Mouse (Mus musculus) spleen, postnatal 4 days (tissue): ENCODE results near the gene Ackr3.

ENCODE experiments used
- DNase-seq, 2 experiments: peaks; one replicate each; pipeline ENCODE4 v3.0.0; 2022; ENCODE audit warnings: low spot score in 2 of 2

Gene Ackr3

DNA sequence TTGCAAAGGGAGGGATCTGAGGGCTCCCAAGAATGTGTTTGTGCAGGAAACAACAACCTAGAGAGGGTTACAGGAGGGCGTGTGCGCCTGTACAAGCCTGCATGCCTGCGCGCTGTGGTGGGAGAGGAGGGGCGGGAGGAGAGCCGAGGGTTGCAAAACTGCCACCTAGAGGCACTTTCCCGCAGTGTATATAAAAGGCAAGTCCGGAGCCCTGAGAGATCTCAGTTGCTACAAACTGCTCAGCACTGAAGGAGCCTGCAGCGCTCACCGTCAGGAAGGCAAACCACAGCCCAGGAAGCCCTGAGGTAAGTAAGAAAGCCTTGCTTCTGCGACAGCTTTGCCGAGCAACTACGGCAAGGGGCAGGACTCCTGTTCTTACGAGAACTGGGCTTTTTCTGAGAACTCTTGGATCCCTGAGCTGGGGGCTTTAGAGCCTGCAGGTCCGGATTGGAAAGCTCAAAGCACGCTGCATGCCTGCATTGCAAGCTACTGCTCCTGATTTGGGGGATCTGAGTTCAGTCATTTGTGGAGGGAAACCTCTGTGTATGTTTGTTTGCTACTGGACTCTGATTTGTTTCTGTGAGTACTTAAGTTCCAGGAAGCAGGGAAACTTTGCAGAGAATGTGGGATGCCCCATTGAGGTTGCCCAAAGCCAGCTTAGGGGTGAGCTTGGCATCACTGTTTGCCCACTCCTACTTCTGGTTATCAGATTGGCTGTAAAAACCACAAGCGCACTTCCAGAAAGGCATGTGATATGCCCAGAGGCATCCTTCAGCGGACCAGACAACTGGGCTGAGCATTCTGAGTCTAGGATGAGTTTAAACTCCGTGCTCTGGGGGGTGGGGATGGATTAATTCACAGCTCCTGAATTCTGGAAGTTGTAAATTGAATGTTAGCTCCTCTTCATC, at the start of gene Ackr3:
Ackr3 (plus strand) TSS at position 198 of the 908 bp plus-strand sequence.
- peak; percentile 53 to 76 for DNase-seq

DNA sequence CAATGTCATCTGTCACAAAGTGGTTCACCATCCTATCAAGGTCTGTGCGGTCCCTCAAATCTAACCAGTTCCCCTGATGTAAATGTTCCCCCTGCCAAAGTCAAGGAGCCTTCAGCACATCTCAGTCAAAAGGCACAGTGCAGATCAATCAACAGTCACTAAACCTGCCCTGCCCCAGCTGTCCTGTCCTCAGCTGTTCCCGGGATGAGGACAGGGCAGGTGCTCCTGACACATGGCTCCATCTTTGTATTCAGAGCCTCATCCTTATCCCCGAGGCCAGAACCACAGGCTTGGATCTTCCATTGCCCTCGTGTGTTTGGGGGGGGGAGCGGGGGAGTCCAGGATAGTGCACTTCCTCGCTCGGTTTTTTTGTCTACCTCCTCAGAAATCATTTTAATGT, 47.2 kb upstream of the Ackr3 start:
- no peak for DNase-seq

DNA sequence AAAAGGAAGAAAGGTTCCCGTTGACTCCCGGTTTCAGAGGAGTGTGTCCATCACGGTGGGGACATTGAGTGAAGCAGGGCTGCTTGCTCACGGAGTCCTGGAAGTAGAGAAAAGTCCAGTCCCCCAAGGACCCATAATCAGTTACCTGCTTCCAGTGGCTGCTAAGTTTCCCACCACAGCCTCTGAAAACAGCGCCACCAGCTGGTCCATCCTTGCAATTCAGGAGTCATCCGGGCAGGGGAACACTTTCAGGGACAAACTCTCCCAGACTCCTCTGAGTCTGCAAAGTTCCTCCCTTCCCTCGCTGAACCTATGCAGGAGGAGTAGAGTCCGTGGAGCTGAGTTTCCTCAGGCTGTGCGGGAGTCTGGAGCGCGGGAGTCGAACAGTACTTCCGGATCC, 43.9 kb upstream of the Ackr3 start:
- DNase-seq: no peak

DNA sequence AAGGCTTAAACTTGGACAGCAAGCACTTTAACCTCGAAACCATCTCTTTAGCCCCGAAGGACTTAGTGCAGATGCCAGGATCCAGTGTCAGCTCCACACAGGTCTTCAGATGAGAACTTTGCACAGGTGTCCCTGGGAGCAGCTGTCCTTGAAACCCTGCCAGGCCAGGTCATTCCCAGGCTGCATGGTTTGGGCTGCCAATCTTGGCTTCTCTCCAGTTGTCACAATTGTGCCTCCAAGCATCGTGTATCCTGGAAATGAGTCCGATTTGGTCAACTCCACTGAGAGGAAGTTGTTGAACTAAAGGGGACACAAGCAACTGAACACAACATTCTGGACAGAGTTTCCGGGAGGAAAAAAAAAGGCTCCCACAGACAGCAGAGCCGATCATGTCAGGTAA, 42.2 kb upstream of the Ackr3 start:
- no peak for DNase-seq

DNA sequence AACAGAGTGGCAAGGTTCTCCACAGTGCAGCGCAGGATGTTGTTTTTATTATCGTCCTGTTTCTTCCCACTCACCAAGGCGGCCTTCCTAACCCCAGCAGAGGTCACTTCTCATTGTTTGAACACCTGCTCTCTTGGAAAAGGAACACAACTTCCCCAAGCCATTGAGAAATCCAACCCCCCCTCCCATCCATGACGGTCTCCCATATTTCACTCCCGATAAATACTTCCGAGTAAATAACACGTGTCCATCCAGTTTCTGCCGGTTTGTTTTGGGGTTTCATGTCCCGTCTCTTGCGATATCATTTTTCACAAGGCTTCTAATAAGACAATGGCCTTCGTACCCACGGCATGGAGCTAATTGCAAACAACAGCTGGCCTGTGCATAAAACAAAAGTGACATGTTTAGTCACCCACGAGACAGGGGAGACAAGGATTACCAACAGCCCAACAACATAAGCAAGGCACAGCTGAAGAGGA, 41.4 kb upstream of the Ackr3 start:
- no peak for DNase-seq

DNA sequence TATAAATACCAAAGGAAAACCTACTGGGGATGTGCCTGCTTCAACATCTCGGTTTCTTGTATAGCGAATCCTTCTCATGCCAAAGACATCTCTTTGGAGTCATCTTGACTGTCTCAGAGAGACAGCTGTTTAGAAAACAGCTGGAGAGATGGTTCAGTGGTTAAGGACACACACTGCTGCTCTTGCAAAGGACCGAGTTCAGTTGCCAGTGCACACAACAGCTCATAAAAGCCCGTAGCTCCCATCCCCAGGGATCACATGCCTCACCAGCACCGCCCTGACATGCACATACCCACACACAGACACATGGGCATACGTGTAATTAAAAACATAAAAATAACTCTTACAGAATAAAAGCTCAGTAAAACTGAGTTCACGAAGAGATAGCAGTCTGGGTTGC, 40.6 kb upstream of the Ackr3 start:
- no peak for DNase-seq

DNA sequence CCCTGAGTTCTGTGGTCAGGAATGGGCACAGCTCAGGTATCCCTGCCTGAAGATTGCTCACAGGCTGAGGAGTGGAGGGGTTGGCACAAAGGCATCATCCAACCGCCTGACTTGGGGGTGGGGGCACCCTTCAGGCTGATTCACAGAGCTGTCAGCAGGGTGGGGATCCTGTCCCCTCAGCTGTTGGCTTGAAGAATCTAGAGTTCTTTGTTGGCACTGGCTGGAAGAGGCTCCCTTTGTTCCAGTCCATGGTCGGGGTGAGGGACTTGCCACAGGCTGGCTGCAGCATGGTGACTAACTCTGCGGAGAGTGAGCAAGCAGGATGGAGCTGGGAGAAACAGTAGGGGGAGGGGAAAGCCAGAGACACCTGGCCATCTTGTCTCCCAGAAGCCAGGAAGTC, 39.5 kb upstream of the Ackr3 start:
- no peak for DNase-seq

DNA sequence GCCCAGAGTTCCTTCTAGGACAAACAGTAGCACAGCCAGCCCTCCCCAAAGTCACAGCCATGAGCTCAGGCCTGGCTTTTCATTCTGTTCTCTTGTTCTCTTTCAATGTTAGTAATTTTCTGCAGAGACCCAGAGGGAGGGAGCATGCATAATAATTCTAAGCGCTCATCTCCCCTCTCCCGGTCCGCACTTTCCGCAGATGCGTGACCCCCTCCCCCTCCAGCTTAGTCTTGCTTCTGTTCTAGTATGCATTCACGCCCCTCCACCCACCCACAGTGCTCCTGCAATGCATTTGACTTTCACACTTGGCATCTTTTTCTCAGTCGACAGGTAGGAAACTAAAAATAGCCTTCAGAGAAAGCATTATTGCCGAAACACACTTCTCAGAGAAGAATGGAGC, 29.4 kb upstream of the Ackr3 start:
- no peak for DNase-seq

DNA sequence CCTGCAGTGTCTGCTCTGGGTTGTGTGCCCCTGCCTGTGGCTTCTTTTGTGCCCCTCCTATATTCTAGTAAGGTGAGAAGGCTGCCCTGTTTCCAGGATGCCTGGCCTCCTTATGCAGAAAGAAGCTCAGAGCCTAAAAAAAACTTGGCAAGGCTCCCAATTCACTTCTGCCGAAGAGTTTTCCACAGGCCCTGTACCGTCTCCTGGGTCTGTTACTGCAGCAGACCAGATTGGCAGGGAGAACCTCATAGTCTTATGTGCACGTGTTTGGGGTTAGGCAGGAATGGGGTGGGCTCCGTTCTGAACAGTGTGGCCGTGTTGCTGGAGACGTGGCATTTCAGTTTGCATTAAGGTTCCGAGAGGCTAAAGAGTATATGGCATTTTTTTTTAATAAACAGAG, 27.6 kb upstream of the Ackr3 start:
- DNase-seq: no peak

DNA sequence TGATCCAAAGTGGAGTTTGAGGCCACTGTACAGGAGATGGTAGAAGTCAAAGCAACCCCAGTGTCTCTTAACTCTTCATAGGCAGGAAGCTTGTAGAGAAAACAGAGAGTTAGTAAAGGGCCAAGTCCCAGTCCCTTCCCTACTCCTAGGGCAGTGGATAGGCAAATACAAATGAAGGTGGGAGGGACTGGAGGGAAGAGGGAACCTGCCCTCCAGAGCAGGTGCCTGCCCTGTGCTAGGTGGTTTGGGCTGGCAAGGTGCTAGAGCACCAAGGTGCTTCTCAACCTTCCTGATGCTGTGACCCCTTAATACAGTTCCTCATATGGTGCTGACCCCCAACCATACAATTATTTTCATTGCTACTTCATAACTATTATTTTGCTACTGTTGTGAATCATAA, 26.2 kb upstream of the Ackr3 start:
- DNase-seq: no peak

DNA sequence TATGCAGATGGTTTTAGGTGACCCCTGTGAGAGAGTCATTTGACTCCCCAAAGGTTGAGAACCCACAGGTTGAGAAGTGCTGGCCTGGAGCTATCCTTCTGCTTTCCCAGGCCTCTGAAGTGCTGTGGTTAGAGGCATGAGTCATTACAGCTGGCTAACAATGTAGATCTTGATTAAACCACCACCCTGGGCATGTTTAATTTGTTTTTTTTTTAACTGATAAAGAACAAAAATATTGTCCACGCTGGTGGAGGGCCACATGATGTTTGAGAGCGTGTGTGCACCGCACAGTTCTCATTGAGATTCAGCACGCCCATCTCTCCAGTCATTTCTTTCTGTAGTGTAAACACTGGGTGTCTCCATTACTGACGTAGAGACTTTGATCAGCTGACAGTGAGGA, 25.8 kb upstream of the Ackr3 start:
- no peak for DNase-seq

DNA sequence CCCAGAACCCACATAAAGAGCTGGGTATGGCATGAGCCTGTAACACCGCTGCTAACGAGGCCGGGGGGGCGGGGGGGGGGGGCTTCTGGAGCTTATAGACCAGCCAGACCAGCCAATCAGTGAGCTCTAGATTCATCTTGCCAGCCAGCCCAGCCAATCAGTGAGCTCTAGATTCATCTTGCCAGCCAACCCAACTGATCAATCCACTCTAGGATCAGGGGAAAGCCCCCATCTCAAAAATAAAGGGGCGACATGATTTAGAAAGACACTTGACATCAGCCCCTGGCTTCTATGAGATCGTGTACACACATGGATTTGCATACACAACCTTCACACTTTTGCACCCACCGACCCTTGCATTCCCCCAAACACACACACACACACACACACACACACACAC, 23.3 kb upstream of the Ackr3 start:
- DNase-seq: no peak

DNA sequence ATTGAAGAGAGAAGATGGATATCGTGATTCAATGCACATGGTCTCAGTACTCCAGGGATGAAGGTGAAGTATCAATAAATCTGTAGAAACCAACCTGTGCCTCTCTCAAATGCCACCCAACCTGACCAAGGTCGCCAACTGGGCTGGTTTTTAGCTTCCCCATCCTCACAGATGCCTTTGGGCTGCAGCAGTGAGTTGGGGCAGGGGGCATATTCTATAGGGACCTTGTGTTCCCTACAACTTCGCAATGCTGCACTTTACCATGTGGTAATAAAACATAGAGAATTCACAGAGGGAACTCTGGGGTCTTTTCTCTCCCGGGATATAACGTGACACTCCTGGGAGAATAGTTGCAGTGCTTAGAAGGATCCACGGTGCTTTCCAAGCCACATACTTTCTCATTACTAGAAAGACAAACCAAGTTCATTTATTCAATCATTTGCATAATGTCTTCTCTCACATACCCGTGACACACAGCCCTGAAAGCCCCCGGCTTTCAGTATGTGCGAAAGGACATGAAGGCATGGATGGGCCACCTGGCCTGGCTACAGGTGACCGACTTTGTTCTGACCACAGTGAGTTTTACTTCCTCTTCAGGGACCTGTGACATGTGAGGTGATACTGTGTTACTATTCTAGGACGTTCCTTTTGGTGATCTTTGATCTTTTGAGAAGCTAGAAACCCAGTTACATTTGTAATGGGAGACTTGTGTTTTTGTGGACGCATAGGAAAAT, 22.6 kb upstream of the Ackr3 start:
- DNase-seq: peak in 1 of 2 experiments; percentile 20

DNA sequence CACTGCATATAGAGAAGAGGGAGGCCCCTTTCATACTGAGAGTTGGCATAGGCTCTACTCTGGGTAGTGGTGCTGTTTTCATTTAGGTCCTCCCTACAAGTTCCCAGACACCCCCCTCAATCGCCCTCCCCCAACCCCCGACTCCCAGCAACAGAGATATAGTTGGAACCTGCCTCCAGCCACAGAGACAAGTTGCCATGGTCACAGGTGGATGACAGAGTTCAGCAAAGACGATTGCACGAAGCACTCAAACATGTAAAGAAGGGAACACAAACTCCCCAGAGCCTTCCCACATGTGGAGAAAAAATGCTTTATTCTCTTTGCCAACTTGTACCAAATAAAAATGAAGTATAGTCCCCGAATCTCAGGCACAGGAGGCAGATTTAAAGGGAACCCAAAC, 21.3 kb upstream of the Ackr3 start:
- DNase-seq: no peak

DNA sequence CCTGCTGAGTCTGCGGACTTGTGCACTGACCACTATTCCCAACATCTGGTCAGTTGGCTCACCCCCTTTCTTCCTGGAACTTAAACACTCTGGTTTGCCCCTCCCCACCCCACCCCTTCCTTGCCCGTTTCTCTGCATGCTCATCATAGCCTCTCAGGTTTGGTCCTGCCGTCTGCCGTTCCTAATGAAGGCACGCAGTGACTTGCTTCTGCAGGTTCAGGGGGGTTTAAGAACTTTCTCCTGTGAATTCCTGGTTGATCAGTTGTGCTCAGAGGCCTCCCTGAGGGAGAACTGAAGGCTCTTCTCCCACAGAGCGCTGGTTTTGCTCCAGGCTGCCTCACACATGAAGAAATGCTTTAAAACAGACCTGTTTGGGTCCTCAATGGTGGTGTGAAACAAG, 20.2 kb upstream of the Ackr3 start:
- no peak for DNase-seq

DNA sequence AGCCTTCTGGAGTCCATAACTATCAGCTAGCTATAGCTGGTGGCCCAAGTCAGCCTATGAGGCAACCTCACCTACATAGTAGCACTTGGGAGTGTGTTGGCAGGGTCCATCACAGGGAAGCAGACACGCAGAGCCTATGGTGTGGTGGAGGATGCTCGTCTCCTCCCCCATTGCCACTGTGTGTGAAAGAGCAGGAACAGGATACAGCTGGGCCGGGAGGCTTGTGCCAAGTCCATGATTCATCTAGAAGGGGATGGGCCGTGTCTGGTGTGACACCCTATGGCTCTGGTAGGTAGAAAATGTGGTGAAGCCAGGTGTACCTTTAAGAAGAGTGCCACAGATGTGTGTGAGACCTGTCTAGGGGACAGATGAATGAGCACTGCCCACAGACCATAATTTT, 17.6 kb upstream of the Ackr3 start:
- no peak for DNase-seq

DNA sequence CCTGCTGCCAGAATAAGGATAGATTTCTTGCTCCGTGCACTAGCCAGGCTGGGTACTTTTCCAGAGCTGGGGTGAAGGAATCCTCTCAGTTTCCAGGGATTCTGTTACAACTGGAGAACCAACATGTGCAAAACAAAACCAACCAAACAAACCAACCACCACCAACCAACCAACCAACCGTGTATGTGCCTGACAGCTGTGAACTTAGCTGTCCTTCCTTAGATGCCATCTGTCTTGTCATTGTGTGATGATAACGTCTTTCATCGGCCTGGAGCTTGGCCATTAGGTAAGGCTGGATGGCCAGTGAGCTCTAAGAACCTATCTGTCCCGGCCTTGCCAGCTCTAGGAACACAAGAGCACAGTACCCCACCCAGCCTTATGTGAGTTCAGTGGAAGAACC, 16.9 kb upstream of the Ackr3 start:
- DNase-seq: no peak

DNA sequence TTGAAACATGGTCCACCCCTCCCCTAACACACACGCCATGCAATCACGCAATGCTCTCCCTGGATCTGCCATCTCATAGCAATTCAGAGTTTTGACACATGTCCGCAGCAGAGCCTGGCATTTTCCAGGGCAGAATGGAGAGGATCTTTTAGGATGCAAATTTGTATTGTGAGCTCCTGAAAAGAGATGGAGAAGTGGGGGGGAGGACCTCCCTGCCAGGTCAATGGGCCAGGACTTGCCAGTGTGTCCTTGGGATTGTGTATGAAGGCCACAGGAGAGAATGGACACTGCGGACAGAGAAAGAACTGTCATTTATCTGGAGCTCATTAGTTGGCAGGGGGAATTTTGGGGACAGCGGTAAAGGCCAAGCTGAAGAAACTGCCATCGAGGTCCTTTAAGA, 14.7 kb upstream of the Ackr3 start:
- DNase-seq: no peak

DNA sequence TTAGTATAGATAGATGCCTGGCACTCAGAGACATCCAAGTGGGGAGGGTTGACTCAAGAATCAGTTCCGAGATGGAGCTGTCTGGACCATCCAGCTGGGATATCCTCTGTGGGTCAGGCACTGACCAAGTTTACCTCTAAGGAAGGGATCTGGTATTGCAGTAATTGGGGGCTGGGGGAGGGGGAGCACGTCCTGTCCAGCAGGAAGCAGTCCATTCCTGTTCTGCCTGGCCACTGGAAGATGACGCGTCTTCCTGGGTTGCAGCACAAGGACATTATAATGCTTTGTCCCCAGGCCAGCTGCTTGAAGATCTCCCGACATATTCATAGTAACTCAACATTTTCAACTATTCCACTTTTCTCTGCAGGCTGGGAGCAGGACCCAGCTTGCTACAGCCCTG, 2.5 kb upstream of the Ackr3 start:
- no peak for DNase-seq

DNA sequence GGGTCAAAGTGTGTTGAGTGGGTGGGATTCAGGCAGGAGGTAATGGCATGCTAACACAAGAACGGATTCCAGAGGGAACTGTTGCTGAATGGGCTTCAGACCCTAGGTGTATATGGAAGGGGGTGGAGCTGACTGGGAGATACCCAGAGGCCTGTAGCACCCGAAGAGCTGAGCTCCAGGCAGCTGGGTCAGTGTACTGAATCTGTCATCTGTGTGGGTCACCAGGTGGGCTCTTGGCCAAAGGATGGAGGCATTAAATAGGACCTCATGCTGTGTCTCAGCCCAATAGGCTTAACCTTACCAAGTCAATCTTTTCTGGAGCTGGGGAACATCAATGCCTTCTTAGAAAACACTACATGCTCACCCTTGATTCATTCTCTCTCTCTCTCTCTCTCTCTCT, 2.1 kb upstream of the Ackr3 start:
- no peak for DNase-seq

DNA sequence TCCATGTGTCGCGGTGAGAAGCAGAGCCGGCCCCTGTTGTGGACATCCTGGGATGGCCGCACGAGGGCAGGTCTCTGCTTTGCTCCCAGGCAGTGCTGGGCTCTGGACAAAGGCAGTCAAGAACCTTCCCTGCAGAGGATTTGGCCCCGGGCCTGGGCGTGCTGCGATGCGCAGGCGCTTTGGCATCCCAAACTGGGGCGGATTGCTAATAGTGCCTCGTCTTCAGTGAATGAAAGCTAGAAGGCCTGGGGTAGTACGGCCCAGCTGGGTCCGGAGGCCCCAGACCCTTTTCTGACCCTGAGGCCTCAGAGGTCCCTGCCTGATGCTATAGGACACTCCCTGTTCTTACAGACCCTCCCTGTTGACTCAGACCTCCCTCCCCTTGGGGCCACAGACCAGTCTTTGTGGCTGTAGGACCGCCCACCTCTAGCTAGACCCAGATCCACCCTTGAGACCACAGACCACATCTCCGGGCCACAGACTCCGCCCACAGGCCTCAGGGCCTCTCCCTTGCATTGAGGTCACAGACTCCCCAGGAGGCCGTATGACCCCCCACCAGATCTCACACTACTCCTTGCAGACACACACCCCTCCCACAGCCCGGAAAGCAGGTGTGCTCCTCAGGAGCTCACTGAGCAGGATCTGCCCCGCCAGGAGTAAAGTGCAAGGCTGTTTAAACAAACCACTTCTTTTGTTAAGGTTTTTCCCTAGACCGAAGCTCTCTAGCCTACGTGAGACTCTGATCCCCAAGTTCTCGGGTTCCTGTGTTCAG, 1.4 kb upstream of the Ackr3 start:
- peak in 1 of 2 experiments; percentile 16 for DNase-seq

DNA sequence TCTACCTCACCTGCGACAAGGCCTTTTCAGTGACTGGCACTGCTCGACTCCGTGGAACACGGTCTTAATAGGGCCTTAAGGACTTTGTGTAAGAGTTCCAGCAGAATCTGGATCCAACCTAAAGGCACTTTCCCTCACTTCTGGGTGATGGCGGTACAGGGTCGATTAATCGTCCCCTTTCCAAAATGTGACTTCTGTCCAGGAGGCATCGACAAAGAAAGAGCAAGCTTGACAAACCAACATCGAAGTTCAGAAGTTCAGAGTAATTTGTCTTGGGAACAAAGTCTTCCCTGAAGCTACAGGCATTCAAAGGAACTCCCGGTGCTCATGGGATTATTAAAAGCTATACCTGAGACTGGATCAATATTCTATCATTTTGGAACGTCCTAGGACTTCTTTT, 439 bp upstream of the Ackr3 start:
- no peak for DNase-seq
